Mouse (Mus musculus) adrenal gland, adult 18-20 months (tissue): ENCODE data around the gene Gm13762. TPM values are rescaled to one million over a fixed set of nuclear protein-coding genes. Genes with fewer than 3 reads are reported as not detected.
"Not testable (repeated sequence)": the region's sequence is repeated elsewhere in the genome, so short reads cannot be mapped to it uniquely, and the experiment has no call there.

Source experiments
- DNase-seq, 2 experiments: peaks; one replicate each; pipeline ENCODE4 v3.0.0; 2021 to 2022; ENCODE audit warnings: low spot score in 2 of 2
- long read RNA-seq, 2 experiments: library from polyadenylated mRNA; stranded (forward); transcript quantifications; one replicate each; pipeline ENCODE4 v2.0.0; 2021
- total RNA-seq, 2 experiments: library from RNA; stranded (reverse); gene quantifications; 1 replicate in 1 of 2; 2 replicates in 1 of 2; pipeline ENCODE4 v1.2.3; 2021

The Gm13762 gene
- total RNA-seq, result not detected
- long read RNA-seq, experiment 1, result 0 reads
- long read RNA-seq, experiment 2, result 0 reads

DNA sequence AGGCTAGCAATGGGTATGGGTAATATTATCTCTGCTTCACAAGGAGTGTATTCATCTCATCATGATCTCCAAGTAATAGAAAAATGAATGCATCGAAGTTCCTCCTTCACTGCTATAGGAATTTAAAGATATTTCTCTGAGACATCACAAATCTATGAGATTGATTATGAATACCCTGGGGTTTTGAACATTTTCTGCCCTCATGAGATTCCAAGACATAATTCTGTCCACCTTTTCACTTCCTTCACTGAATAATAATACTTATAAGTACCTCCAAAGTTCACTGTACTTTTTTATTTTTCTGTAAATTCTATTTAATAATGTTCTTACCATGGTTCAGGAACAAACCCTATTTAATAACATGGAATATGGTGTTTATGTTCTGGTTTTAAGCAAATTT, at the start of gene Gm13762:
Gm13762 (minus strand) TSS at position 101 of the 400 bp plus-strand sequence.
- no peak for DNase-seq

DNA sequence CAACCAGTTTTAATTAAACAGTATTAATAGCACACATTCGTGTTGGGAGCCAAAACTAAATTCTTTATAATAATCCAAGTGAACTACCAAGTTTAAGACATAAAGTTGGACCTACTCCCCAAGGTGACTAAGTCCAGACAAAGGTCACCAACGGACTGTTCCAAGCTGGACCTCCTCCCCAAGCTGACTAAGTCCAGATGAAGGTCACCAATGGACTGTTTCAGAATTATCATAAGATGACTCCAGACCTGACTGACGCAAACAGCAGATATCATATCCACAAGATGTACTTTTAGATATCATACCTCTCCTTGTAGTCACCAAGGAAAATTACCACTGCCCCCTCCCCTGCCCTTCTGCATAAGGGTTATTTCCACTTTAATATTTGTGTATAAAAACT, 41.4 kb upstream of the Gm13762 start:
- DNase-seq, result not testable (repeated sequence)

DNA sequence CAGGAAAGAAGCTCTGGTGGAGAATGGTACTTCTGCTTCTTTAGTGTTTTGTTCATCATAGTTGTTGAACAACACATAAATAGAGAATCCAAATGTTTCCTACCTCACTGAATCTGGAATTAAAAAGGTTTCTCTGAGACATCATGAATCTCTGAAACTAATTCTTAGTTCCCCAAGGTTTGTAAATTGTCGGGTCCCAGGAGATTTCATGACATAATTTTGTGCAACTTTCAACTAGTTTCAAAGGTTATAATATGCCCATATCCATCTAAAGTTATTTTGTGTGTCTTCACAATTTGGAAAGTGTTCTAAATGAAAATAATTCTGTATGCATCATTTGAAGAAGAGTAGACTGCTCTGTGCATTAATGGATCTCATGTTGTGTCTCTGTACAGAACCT, 38.2 kb upstream of the Gm13762 start, which contains the start of gene Olfr1216:
Olfr1216 (minus strand) TSS at position 101 of the 400 bp plus-strand sequence.
- no peak for DNase-seq

DNA sequence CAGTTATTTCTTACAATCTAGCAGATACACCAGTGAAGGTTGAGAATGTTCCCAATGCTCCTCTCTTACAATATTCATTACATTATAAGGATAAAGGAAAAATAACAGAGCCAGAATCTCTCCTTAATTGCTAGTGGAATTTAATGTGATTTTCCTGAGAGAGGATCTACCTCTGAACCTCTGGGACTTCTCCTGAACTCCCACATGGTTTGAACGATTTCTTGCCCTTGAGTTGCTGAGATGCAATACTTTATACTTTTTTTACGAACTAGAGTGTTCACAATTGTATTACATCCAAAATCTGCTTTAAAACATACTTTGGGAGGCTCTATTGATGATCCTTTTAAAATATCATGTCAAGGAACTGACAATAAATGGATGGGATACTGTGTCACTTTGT, 26.8 kb upstream of the Gm13762 start, which contains the start of gene Olfr1215:
Olfr1215 (minus strand) TSS at position 101 of the 400 bp plus-strand sequence.
- no peak for DNase-seq

DNA sequence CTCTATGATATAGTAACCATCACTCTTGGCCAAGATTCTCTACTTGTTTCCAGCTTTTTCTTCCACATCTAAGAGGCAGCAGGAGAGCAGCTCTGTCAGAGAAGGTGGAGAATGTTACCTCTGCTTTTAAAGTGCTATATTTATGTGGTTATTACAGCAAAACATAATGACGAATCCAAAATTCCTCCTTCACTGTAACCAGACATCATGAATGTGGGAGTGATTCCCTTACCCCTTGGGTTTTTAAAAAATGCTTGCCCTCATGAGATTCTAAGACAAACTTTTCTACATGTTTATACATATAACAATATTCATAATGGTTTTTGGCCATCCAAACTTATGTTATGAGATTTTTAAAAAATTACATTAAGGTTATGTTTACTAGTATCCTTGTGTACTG, 12.5 kb upstream of the Gm13762 start, which contains the start of gene Olfr1214:
Olfr1214 (minus strand) TSS at position 101 of the 400 bp plus-strand sequence.
- DNase-seq, result no peak

DNA sequence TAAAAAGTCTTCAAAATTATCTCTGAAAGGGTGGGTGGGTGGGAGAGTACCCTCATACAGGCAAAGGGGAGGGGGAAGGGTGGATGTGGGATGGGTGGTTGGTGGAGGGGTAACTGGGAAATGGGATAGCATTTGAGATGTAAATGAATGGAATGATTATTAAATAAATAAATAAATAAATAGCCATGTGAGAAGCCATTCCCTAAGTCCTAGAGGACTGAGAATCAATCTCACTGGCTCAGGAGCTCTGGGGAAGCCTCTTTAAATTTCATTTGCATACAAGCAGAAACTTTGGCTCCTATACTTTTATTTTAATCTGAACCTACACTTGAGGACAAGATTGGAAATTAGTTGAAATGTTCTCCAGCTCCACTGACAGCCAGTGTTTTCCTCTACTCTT, 26.4 kb downstream of the Gm13762 start, which contains the start of gene Olfr1212:
Olfr1212 (plus strand) TSS at position 301 of the 400 bp plus-strand sequence.
- no peak for DNase-seq

DNA sequence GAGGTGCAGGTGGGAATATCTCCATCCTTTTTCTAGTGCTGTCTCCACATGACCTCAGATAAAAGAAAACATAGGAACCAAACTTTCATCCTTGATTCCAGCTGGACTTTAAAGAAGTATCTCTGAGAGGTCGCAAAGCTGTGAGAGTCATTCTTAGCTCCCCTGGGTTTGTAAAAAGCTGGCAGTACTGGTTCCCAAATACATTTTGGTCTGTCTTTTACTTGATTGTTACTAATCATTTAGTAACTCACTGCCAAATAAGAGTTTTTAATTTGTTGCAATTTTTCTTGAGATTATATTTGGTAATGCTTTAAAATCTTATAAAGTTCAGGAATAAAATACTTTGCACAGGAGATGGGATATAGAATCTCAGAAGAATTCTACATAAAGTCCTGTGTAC, 42.1 kb downstream of the Gm13762 start, which contains the start of gene Olfr1211:
Olfr1211 (minus strand) TSS at position 101 of the 400 bp plus-strand sequence.
- no peak for DNase-seq

Other genes with a start within 250 kb of the Gm13762 start
- gene Olfr1197, start 247.9 kb downstream of the Gm13762 start, total RNA-seq, result not detected
- gene Olfr1198, start 228.9 kb downstream of the Gm13762 start, total RNA-seq, result not detected
- not detected for gene Olfr1199, start 219.8 kb downstream of the Gm13762 start, total RNA-seq
- not detected for gene Olfr1200, start 209.8 kb downstream of the Gm13762 start, total RNA-seq
- not detected for gene Olfr1201, start 187.2 kb downstream of the Gm13762 start, total RNA-seq
- gene Olfr1202, start 165.8 kb downstream of the Gm13762 start, total RNA-seq, result not detected
- gene Olfr1205, start 150.5 kb downstream of the Gm13762 start, total RNA-seq, result not detected
- gene Olfr1204, start 131.0 kb downstream of the Gm13762 start, total RNA-seq, result not detected
- not detected for gene Olfr1206, start 117.0 kb downstream of the Gm13762 start, total RNA-seq
- not detected for gene Olfr1208, start 78.0 kb downstream of the Gm13762 start, total RNA-seq
- gene Olfr1209, start 65.1 kb downstream of the Gm13762 start, total RNA-seq, result not detected
- not detected for gene Olfr1211, start 42.2 kb downstream of the Gm13762 start, total RNA-seq
- gene Olfr1212, start 26.3 kb downstream of the Gm13762 start, total RNA-seq, result not detected
- gene Olfr1214, start 12.4 kb upstream of the Gm13762 start, total RNA-seq, result not detected
- gene Olfr1215, start 26.7 kb upstream of the Gm13762 start, total RNA-seq, result not detected
- not detected for gene Olfr1216, start 38.1 kb upstream of the Gm13762 start, total RNA-seq
- not detected for gene Olfr1217, start 51.8 kb upstream of the Gm13762 start, total RNA-seq
- gene Olfr1218, start 80.9 kb upstream of the Gm13762 start, total RNA-seq, result not detected
- not detected for gene Olfr1219, start 103.2 kb upstream of the Gm13762 start, total RNA-seq
- not detected for gene Olfr1220, start 126.6 kb upstream of the Gm13762 start, total RNA-seq
- not detected for gene Olfr1221, start 137.0 kb upstream of the Gm13762 start, total RNA-seq
- not detected for gene Olfr1222, start 152.8 kb upstream of the Gm13762 start, total RNA-seq
- gene Olfr1223, start 171.3 kb upstream of the Gm13762 start, total RNA-seq, result not detected
- not detected for gene Olfr1224-ps1, start 183.8 kb upstream of the Gm13762 start, total RNA-seq
- gene Olfr1225, start 194.4 kb upstream of the Gm13762 start, total RNA-seq, result not detected
- not detected for gene Olfr1226, start 219.8 kb upstream of the Gm13762 start, total RNA-seq